ENCODE assay signal across 16 mouse cellular contexts in genomic region chr12:44044388-44045105, GRCm38 (mm10).
A peak's percentile ranks its signal among the peaks of the same experiment; 100 is the strongest.
DNase-seq lines count a peak whose midpoint lies in the region; ATAC-seq lines count a peak whose summit lies in the region.
"Had no signal": no experiment of that assay in that cellular context is flagged by ENCODE, and none has a peak within 500 bp of the region (broad histone marks: within the 10 kb centered on the region; RNA-seq: fewer than 3 reads in every experiment).

No protein-coding gene starts in this region.

- H3K4me2 ChIP-seq in heart, embryonic 16.5 days (ENCODE audit: low read depth, low read length) = peak overlapping the region; percentile 63
- H3K4me2 ChIP-seq: embryonic facial prominence, embryonic 12.5 days had no signal

- H3K4me3 ChIP-seq in heart, embryonic 16.5 days (ENCODE audit: low read length) = peak overlapping the region; percentile 27
- H3K4me3 ChIP-seq: embryonic facial prominence, embryonic 12.5 days; gastrocnemius, adult 2 months had no signal

- peak; percentile 63; the same call in 1 of the 2 replicates for ATAC-seq in heart, embryonic 16.5 days (replicated peaks; ENCODE audit: extremely low read depth, insufficient read depth, low FRiP score)
- ATAC-seq: intestine, postnatal 0 days had no signal

- H3K4me1 ChIP-seq in heart, embryonic 16.5 days (ENCODE audit: control insufficient read depth, insufficient read depth, low read length) = peaks cover 20% of the 10 kb centered on the region
- H3K4me1 ChIP-seq: embryonic facial prominence, embryonic 12.5 days had no signal

- H3K36me3 ChIP-seq in heart, embryonic 16.5 days (ENCODE audit: control insufficient read depth, insufficient read depth) = no peaks in the 10 kb centered on the region
- H3K36me3 ChIP-seq: embryonic facial prominence, embryonic 12.5 days; G1E had no signal

- H3K27me3 ChIP-seq in heart, embryonic 16.5 days (ENCODE audit: control insufficient read depth, insufficient read depth, low read length) = no peaks in the 10 kb centered on the region
- H3K27me3 ChIP-seq: embryonic facial prominence, embryonic 12.5 days had no signal

- no peak overlapping the region for H3K9ac ChIP-seq in heart, embryonic 16.5 days (ENCODE audit: low read length)
- H3K9ac ChIP-seq: embryonic facial prominence, embryonic 12.5 days had no signal

- no peaks in the 10 kb centered on the region for H3K9me3 ChIP-seq in heart, embryonic 16.5 days (replicated peaks; ENCODE audit: control insufficient read depth, low read length)
- H3K9me3 ChIP-seq: embryonic facial prominence, embryonic 12.5 days; G1E had no signal

- WGBS in heart, embryonic 16.5 days = 49% methylated on average over 14 of the region's 14 CpGs

- peak overlapping the region; percentile 62 for H3K27ac ChIP-seq in heart, embryonic 16.5 days (ENCODE audit: low read length)
- H3K27ac ChIP-seq: embryonic facial prominence, embryonic 12.5 days; gastrocnemius, adult 2 months had no signal

- DNase-seq in cerebellum, postnatal 10 days = peak; percentile 53 to 65
- no peak for DNase-seq in cerebellum, adult 9-10 months
- no peak for DNase-seq in heart, adult 9 months (ENCODE audit: low spot score in 2 of 2)
- peak; percentile 25 for DNase-seq in right cerebral cortex, postnatal 10 days (ENCODE audit: low spot score in 2 of 2)
- DNase-seq in right cerebral cortex, adult 18-20 months = no peak
- DNase-seq in B cell, adult 2 months = no peak
- no peak for DNase-seq in lung, postnatal 4 days
- DNase-seq: gastrocnemius, adult 2 months; kidney, postnatal 4 days; lung, postnatal 36 days; spleen, adult 18-20 months; thymus, adult 2 months had no signal

Comparison
In these comparisons a context has a peak if more than half of its experiments do, and no peak if none do; other contexts are left out.
1. DNase-seq: peak in cerebellum, postnatal 10 days (2 of 2) and right cerebral cortex, postnatal 10 days (2 of 2); none in cerebellum, adult 9-10 months (single experiment), heart, adult 9 months (0 of 2), right cerebral cortex, adult 18-20 months (single experiment), B cell, adult 2 months (0 of 2) and lung, postnatal 4 days (0 of 2).